14 mouse cellular contexts compared by ENCODE assay signal in the genomic region with DNA sequence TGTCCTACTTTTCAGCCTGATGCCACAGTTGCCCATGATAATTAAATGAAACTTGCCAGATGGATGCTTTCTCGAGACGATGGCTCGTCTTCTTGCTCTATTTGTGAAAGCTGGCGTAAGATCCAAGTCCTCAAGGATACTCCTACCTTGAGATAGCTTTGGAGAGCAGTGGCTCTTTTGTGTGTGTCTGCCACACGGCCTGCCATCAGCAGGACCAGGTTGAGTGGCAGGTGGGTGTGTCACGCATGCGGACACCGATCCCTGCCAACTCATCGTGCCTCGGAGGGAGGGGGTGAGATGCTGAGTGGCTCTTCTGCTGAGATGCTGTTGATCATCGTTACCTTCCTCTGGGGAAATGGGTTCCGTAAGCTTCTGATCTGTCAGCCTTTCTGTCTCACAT.
DNase-seq lines count a peak whose midpoint lies in the region; ATAC-seq and TF ChIP-seq lines count a peak whose summit lies in the region.
"Had no signal": no experiment of that assay in that cellular context is flagged by ENCODE, and none has a peak within 500 bp of the region (broad histone marks: within the 10 kb centered on the region; RNA-seq: fewer than 3 reads in every experiment).

No protein-coding gene starts in this region.

- H3K36me3 ChIP-seq in liver, postnatal 0 days (replicated peaks; ENCODE audit: insufficient read depth, low read length), result no peaks in the 10 kb centered on the region
- H3K36me3 ChIP-seq: embryonic facial prominence, embryonic 15.5 days; heart, embryonic 15.5 days had no signal

- H3K4me3 ChIP-seq in liver, postnatal 0 days (ENCODE audit: low read depth, low read length), result no peak overlapping the region
- H3K4me3 ChIP-seq: embryonic facial prominence, embryonic 15.5 days; heart, embryonic 15.5 days had no signal

- DNase-seq in layer of hippocampus, adult 11-12 months (ENCODE audit: low spot score), result peak; percentile 19
- no peak for DNase-seq in layer of hippocampus, adult 9-10 months (ENCODE audit: low spot score)
- DNase-seq in cerebellum, adult 11 months, result peak; percentile 9
- no peak for DNase-seq in liver, postnatal 0 days
- DNase-seq in gastrocnemius, postnatal 25 days, result no peak
- no peak for DNase-seq in thymus, postnatal 0 days (ENCODE audit: low spot score)
- DNase-seq: adrenal gland, postnatal 10 days; gastrocnemius, postnatal 10 days; kidney, adult 9 months; thymus, postnatal 4 days had no signal

- no peak overlapping the region for H3K27ac ChIP-seq in liver, postnatal 0 days (ENCODE audit: low read depth)
- H3K27ac ChIP-seq: embryonic facial prominence, embryonic 15.5 days; heart, embryonic 15.5 days had no signal

- TF ChIP-seq EP300 in liver, postnatal 0 days (IDR thresholded peaks at IDR 0.05; ENCODE audit: low read depth), result no peak

- no peak overlapping the region for H3K9ac ChIP-seq in liver, postnatal 0 days (replicated peaks)
- H3K9ac ChIP-seq: embryonic facial prominence, embryonic 15.5 days; heart, embryonic 15.5 days had no signal

- no peak for TF ChIP-seq CTCF in liver, postnatal 0 days (IDR thresholded peaks at IDR 0.05; ENCODE audit: low read depth)

- no peaks in the 10 kb centered on the region for H3K4me1 ChIP-seq in liver, postnatal 0 days (ENCODE audit: insufficient read depth)
- H3K4me1 ChIP-seq: embryonic facial prominence, embryonic 15.5 days had no signal

- no peaks in the 10 kb centered on the region for H3K9me3 ChIP-seq in liver, postnatal 0 days (ENCODE audit: low read length)
- H3K9me3 ChIP-seq: embryonic facial prominence, embryonic 15.5 days; heart, embryonic 15.5 days had no signal

- H3K27me3 ChIP-seq in liver, postnatal 0 days (ENCODE audit: insufficient read depth, low read length), result no peaks in the 10 kb centered on the region
- H3K27me3 ChIP-seq: embryonic facial prominence, embryonic 15.5 days; heart, embryonic 15.5 days had no signal

- WGBS in liver, postnatal 0 days (ENCODE audit: insufficient replicate concordance), result 82% methylated on average over 12 of the region's 12 CpGs

- no peak overlapping the region for H3K4me2 ChIP-seq in liver, postnatal 0 days (ENCODE audit: low read depth, low read length)
- H3K4me2 ChIP-seq: embryonic facial prominence, embryonic 15.5 days; heart, embryonic 15.5 days had no signal

- ATAC-seq in common myeloid progenitor, adult 5-6 weeks (replicated peaks; ENCODE audit: low read depth, poor library complexity, severe bottlenecking), result 0 out of 2 replicates have a peak, but pooled peaks have one; percentile 23
- peak; percentile 19; the same call in 1 of the 2 replicates for ATAC-seq in megakaryocyte-erythroid progenitor cell, adult 5-6 weeks (replicated peaks; ENCODE audit: low FRiP score, low TSS enrichment, poor library complexity, severe bottlenecking)
- no peak for ATAC-seq in liver, postnatal 0 days

Comparison
In these comparisons a context has a peak if more than half of its experiments do, and no peak if none do; other contexts are left out.
1. DNase-seq: peak in layer of hippocampus, adult 11-12 months (single experiment) and cerebellum, adult 11 months (single experiment); none in layer of hippocampus, adult 9-10 months (single experiment), liver, postnatal 0 days (single experiment), gastrocnemius, postnatal 25 days (single experiment) and thymus, postnatal 0 days (single experiment).